Mouse (Mus musculus) heart, postnatal 0 days (tissue): ENCODE data around the gene Ush2a.

Experiments used
- CTCF ChIP-seq: IDR thresholded peaks from 2 replicates; pipeline ENCODE4 v1.5.1; 2016; ENCODE audit warnings: antibody characterized with exemption, control low read depth, low read depth
- EP300 ChIP-seq: IDR thresholded peaks from 2 replicates; pipeline ENCODE4 v1.6.1; 2016; ENCODE audit warnings: antibody characterized with exemption, low read depth

DNA sequence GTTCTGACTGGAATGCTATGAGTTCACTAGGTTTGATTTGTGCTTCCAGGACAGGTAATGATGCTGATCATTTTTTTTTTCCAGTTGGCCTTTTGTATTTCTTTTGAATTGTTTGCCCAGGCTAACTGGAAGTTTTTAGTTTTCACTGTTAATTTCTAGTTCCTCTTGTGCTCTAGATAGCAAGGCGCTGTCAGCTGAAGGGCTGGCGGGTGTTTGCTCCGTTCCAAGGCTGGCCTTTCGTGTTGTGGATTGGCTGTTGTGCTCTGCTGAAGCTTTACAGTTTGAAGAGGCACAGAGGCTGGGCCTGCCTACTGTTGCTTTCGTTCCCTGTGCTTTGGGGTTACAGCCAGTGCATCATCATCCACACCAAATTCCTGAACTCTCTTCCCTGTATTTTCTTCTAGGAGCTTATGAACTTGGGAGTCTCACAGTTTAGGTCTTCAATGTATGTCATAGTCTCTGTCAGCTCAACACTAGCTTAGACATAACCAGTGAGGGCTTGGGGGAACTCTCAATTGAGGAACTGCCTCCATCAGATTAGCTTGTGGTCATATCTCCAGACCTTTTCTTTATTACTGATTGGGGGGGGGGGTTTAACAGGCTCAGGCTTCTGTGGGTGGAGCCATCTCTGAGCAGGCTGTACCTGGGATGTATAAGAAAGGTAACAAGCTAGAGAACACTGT lies 575.9 kb downstream of the Ush2a start:
- TF ChIP-seq CTCF (no peak), EP300 (no peak)
